Mouse (Mus musculus) liver, embryonic 15.5 days (tissue): Measurements from ENCODE around the gene Grrp1. TPM values are rescaled to one million over a fixed set of nuclear protein-coding genes. Genes with fewer than 3 reads are reported as not detected.

Experiments used
- ATAC-seq: fragments of 200-750 bp; cut with Nextera tagmentation; 2 replicates; pipeline ENCODE4 v1.8.0; 2017; ENCODE audit warnings: moderate number of reproducible peaks, mild to moderate bottlenecking, moderate library complexity; ENCODE audit not compliant: insufficient read depth
- H3K27ac ChIP-seq: fragments of 300-500 bp; sonication (generic); replicated peaks from 2 replicates; pipeline ENCODE4 v1.5.1; 2015; ENCODE audit warnings: mild to moderate bottlenecking, inconsistent platforms
- H3K27me3 ChIP-seq: fragments of 300-500 bp; sonication (generic); 2 replicates; pipeline ENCODE4 v1.6.1; 2015; ENCODE audit warnings: mild to moderate bottlenecking, inconsistent platforms
- H3K36me3 ChIP-seq: fragments of 300-500 bp; sonication (generic); replicated peaks from 2 replicates; pipeline ENCODE4 v1.6.1; 2015; ENCODE audit warnings: moderate library complexity, mild to moderate bottlenecking, inconsistent platforms
- H3K4me1 ChIP-seq: fragments of 300-500 bp; sonication (generic); replicated peaks from 2 replicates; pipeline ENCODE4 v1.6.1; 2015; ENCODE audit warnings: inconsistent platforms
- H3K4me2 ChIP-seq: fragments of 300-500 bp; sonication (generic); 2 replicates; pipeline ENCODE4 v1.6.1; 2015; ENCODE audit warnings: moderate library complexity, mild to moderate bottlenecking, inconsistent platforms
- H3K4me3 ChIP-seq: fragments of 300-500 bp; sonication (generic); replicated peaks from 2 replicates; pipeline ENCODE4 v1.5.1; 2015; ENCODE audit warnings: mild to moderate bottlenecking, inconsistent platforms
- H3K9ac ChIP-seq: fragments of 300-500 bp; sonication (generic); 2 replicates; pipeline ENCODE4 v1.6.1; 2015; ENCODE audit warnings: moderate library complexity, mild to moderate bottlenecking, inconsistent platforms
- H3K9me3 ChIP-seq: fragments of 300-500 bp; sonication (generic); replicated peaks from 2 replicates; pipeline ENCODE4 v1.6.1; 2016; ENCODE audit warnings: inconsistent platforms
- WGBS: fragments of 180-500 bp; shearing (Covaris S2); methylation state at CpG from one replicate; pipeline ENCODE4 v1.1.7; 2015; ENCODE audit warnings: mixed read lengths; ENCODE audit not compliant: insufficient replicate concordance; 5-methylcytosine and 5-hydroxymethylcytosine counted together
- polyA plus RNA-seq: library from polyadenylated mRNA; unstranded; fragments of >200 nt; fragmentation: Nextera tagmentation; extraction: Ambion mirVana; gene quantifications from 2 replicates; pipeline ENCODE4 v1.2.1, GENCODE M21; 2015

Gene Grrp1
- polyA plus RNA-seq, 1 experiment from 2014 or later: 0.46 TPM

DNA sequence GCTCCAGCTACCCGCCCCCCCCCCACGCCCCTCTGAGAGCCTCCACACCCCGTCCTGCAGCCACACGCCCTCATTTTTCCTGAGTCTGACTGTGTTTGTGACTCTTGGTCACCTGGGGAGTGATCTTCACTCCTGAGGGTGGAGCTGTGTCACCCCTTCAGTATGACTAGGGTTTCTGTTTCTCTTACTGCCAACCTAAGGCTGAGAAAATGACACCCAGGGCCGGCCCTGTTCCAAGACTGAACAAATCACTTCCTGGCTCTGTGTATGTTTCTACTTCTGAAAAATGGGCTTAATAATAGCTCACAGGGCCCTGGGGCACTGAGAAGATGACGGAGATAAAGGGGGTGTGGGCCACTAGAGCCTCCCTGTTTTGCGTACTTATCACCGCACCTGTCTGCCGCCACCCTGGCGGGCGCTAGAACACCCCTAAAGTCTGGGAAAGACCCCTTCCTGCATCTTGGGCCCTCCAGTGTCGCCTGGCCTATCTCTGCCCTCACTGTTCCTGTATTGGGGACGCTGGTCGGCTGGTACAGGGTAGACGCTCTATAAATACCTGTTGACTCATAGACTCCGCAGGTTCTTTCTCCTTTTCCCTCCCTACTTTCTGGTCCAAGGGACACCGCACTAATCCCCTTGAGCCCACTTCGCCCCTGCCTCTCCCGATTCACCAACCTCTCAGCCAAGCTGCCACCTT, 16.2 kb downstream of the Grrp1 start:
- Histone ChIP-seq H3K36me3 (no peaks in the 10 kb centered on the region), H3K9me3 (no peaks in the 10 kb centered on the region), H3K9ac (no peak overlapping the region), H3K27ac (no peak overlapping the region), H3K4me1 (peaks cover 13% of the 10 kb centered on the region), H3K4me2 (peak overlapping the region; percentile 46), H3K4me3 (no peak overlapping the region), H3K27me3 (peaks cover 57% of the 10 kb centered on the region)
- WGBS: 24% methylated on average over 19 of the region's 19 CpGs
- ATAC-seq: no peak

DNA sequence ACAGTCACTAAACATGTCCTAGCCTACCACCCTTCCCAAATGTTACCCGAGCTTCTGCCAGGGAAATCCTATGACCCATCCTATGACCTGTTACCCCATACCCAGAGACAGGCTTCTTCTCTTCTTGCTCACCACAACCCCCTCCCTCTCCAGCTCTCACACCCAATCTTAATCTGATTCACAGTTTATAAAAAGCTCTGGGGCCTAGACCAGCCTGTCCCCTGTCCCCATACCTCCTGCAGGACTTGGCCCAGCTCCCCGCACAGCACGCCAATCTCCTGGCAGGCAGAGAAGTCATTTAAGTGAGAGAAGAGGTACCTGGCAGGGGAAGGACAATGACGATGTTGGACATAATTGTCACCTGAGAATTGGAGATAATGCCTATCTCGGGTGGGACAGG, 19.0 kb downstream of the Grrp1 start:
- WGBS: 49% methylated on average over 5 of the region's 5 CpGs

DNA sequence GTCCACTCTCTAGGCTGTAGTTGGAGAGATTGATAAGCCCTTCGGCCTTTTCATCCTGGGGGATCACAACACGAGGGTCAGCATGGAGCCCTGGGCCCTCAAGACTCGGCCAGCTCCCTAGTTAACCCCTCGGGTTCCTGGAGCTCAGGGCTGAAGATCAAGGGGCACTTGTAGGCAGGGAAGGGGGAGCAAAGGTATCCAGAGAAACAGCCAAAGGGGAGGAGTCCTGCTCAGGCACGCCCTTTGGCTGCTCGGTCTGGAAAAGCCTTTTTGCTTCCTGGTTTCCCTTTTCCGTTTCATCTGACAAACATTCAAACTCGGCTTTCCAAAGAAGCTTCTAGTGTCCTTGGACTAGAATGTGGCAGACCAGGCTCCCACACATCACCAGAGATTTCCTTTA, 23.5 kb downstream of the Grrp1 start:
- Histone ChIP-seq H3K36me3 (no peaks in the 10 kb centered on the region), H3K27me3 (peaks cover 36% of the 10 kb centered on the region), H3K9me3 (no peaks in the 10 kb centered on the region), H3K27ac (no peak overlapping the region), H3K9ac (no peak overlapping the region), H3K4me3 (no peak overlapping the region), H3K4me2 (no peak overlapping the region), H3K4me1 (no peaks in the 10 kb centered on the region)
- 33% methylated on average over 8 of the region's 8 CpGs for WGBS
- no peak for ATAC-seq

More for the DNA sequence above, 19.0 kb downstream of the Grrp1 start:
- Histone ChIP-seq H3K9me3 (no peaks in the 10 kb centered on the region), H3K4me3 (no peak overlapping the region), H3K4me2 (no peak overlapping the region), H3K4me1 (peaks cover 13% of the 10 kb centered on the region), H3K36me3 (no peaks in the 10 kb centered on the region), H3K27me3 (peaks cover 65% of the 10 kb centered on the region), H3K9ac (no peak overlapping the region), H3K27ac (no peak overlapping the region)
- ATAC-seq: no peak

DNA sequence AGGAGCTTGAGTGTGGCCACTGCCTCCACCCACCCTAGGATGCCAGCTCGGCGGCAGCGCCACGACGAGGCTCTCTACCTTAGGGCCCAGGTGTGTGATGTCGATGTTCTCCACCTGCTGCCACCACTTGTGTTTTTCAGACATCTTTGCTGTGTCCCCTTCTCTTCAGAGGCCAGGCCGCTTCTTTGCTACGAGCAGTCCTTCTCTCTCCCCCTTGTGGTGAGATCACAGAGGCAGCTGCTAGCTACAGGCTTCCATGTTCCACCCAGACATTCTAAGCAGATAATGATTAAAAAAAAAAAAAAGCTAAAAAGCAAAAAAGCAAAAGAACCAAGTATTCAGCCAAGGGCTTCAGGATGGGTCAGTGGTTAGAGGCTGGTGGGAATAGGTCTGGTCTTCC, 26.7 kb downstream of the Grrp1 start, which contains the start of gene Catsper4:
Gene Catsper4, minus strand, starts transcription at position 190 of the 400 bp plus-strand sequence.
- Histone ChIP-seq H3K4me2 (no peak within 1 kb of the TSS), H3K9ac (no peak within 1 kb of the TSS), H3K27ac (no peak within 1 kb of the TSS), H3K36me3 (no peaks in the 10 kb centered on the region), H3K9me3 (no peaks in the 10 kb centered on the region), H3K27me3 (peaks cover 10% of the 10 kb centered on the region), H3K4me1 (peaks cover 5% of the 10 kb centered on the region), H3K4me3 (no peak within 1 kb of the TSS)
- 72% methylated on average over 8 of the region's 8 CpGs for WGBS
- no peak for ATAC-seq

DNA sequence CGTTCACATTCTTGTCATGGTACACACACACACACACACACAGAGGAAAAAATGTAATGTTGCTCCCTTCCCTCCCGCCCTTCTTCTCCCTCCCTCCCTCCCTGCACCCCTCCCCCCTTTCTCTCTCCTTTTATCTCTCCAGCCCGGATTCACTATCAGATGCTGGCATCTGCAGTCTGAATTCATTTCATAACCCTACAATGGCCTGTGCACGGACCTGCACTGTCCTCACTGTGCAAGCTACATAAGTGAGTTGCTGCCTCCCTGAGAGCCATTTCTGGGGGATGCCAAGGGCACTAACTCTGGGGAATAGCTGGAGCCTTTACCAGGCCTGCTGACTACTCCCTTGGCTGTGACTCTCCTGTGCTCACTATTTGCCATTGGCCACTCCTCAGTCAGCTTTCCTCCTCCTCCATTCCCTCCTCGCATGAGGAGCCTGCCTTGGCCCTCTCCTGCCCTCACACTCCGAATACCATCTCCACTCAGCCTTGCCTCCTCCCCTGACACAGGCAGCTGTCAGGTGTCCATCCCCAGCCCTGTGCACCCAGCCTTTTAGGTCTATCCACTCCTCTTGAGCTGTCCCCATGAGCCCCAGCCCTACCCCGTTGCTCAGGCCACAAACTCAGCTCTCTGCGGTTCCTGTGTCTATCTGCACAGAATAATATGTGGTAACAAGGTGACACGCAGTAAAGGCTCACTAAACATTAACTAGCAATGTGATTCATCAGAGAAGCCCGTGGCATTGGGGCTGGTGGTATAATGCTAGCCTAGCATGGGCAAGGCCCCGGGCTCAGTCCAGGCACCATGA, 30.9 kb downstream of the Grrp1 start:
- H3K4me3 ChIP-seq: no peak overlapping the region
- no peak overlapping the region for H3K9ac ChIP-seq
- no peaks in the 10 kb centered on the region for H3K9me3 ChIP-seq
- ATAC-seq: no peak
- peaks cover 5% of the 10 kb centered on the region for H3K4me1 ChIP-seq
- WGBS: 43% methylated on average over 11 of the region's 11 CpGs
- H3K4me2 ChIP-seq: no peak overlapping the region
- H3K27ac ChIP-seq: no peak overlapping the region
- no peaks in the 10 kb centered on the region for H3K36me3 ChIP-seq
- no peaks in the 10 kb centered on the region for H3K27me3 ChIP-seq

DNA sequence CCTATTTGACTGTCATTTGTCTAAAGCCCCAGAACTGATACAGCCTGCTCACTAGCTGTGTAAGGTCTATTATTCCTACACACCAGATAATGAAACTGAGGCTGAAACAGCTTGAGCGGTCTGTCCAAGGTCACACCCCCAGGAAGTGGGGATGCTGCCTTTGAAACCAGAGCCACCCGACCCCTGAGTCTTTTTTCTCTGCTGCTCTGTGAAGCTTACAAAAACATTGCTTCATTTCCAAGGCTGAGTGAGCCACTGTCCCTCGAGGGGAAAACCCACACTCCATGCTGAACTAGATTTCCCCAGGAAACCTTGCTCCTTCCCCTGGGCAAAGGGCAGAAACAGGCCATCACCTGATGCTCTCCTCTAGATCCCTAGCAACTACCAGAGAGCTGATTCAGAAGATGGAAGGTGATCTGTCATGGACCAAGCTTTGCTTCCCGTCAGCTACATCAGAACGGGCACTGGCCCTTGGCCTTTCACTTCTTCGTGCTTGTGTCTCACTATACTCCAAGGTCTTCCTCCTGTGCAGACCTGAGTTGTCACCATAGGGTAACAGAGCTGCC, 47.3 kb downstream of the Grrp1 start:
- no peak for ATAC-seq
- no peak overlapping the region for H3K27ac ChIP-seq
- 47% methylated on average over 6 of the region's 6 CpGs for WGBS

DNA sequence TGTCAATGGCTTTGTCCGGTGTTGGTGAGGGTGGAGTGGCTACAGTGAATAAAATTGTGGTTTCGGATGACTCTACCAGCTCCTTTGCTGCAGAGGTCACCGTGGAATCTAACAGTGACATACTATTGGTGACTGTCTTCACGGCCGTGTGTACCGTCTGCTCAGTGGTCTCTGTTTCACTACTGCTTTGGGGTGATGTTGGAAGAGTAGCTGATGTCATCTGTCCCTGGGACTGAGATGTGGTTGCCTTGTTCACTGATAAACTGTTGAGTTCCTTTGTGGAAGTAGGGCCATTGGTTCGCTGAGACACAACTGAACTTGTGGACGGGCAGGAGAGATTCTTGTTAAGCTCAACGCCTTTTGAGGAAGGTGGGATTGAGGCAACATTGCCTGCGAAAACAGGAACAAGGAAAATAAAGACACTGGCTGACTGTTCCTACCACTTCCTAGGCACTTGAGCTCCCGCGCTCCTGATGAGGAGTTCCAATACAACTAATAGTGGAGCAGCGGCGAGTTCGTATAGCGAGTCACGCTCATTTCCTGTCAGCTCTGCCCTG, 50.5 kb downstream of the Grrp1 start:
- ATAC-seq: no peak
- Histone ChIP-seq H3K4me2 (no peak overlapping the region), H3K4me3 (no peak overlapping the region), H3K9me3 (no peaks in the 10 kb centered on the region), H3K4me1 (no peaks in the 10 kb centered on the region; the same call in 1 of the 2 replicates), H3K27me3 (no peaks in the 10 kb centered on the region), H3K9ac (no peak overlapping the region), H3K36me3 (no peaks in the 10 kb centered on the region), H3K27ac (no peak overlapping the region)
- 53% methylated on average over 17 of the region's 17 CpGs for WGBS

More for the DNA sequence above, 47.3 kb downstream of the Grrp1 start:
- Histone ChIP-seq H3K27me3 (peaks cover 5% of the 10 kb centered on the region; the same call in 1 of the 2 replicates), H3K9ac (no peak overlapping the region), H3K4me1 (no peaks in the 10 kb centered on the region; the same call in 1 of the 2 replicates), H3K36me3 (no peaks in the 10 kb centered on the region), H3K9me3 (no peaks in the 10 kb centered on the region), H3K4me3 (no peak overlapping the region), H3K4me2 (no peak overlapping the region)

DNA sequence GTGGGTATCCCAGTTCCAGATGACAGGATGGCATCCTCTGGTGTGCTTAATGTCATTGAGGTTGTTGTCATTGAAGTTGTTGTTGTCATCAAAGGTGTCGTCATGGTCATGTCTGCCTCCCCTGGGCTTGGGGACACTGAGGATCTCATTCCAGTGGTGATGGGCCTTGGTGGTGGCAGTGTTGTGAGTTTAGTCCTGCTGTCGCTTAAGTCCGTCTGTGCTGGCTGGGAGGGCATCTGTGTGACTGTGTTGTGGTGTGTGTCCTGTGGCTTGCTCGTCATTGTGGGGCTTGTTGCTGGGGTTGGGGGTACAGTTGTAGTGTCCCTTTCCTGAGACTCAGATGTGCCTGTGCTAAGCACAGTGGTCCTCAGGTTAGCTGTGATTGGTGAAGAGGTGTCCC, 51.0 kb downstream of the Grrp1 start, which contains the start of gene Gm7534:
Gene Gm7534, minus strand, starts transcription at position 101 of the 400 bp plus-strand sequence.
- no peaks in the 10 kb centered on the region for H3K27me3 ChIP-seq
- 67% methylated on average over 4 of the region's 4 CpGs for WGBS

More for the DNA sequence above, 51.0 kb downstream of the Grrp1 start, which contains the start of gene Gm7534:
- no peaks in the 10 kb centered on the region for H3K9me3 ChIP-seq
- ATAC-seq: no peak
- H3K9ac ChIP-seq: no peak within 1 kb of the TSS
- H3K4me2 ChIP-seq: no peak within 1 kb of the TSS
- no peaks in the 10 kb centered on the region for H3K36me3 ChIP-seq
- no peak within 1 kb of the TSS for H3K27ac ChIP-seq
- H3K4me3 ChIP-seq: no peak within 1 kb of the TSS
- no peaks in the 10 kb centered on the region; the same call in 1 of the 2 replicates for H3K4me1 ChIP-seq

Other genes with a start within 250 kb of the Grrp1 start
- gene Lin28a, start 235.3 kb downstream of the Grrp1 start, polyA plus RNA-seq: 0.91 and 1.5 TPM in 2 replicates
- gene Zfp683, start 200.3 kb downstream of the Grrp1 start, polyA plus RNA-seq: not detected in 2 replicates
- gene Crybg2, start 193.3 kb downstream of the Grrp1 start, polyA plus RNA-seq: 0.59 TPM in 1 of 2 replicates, not detected in the other
- gene Cd52, start 159.0 kb downstream of the Grrp1 start, polyA plus RNA-seq: 47.4 and 51.5 TPM in 2 replicates
- 1.8 and 2.1 TPM in 2 replicates for gene Ubxn11, start 151.5 kb downstream of the Grrp1 start, polyA plus RNA-seq
- 151 and 166 TPM in 2 replicates for gene Sh3bgrl3, start 125.3 kb downstream of the Grrp1 start, polyA plus RNA-seq
- gene Cep85, start 67.0 kb downstream of the Grrp1 start, polyA plus RNA-seq: 37.0 and 37.6 TPM in 2 replicates
- gene Gm7534, start 51.1 kb downstream of the Grrp1 start, polyA plus RNA-seq: not detected in 2 replicates
- gene Catsper4, start 26.7 kb downstream of the Grrp1 start, polyA plus RNA-seq: not detected in 2 replicates
- gene Cnksr1, start 15.7 kb downstream of the Grrp1 start, polyA plus RNA-seq: 0.10 TPM in 2 replicates
- 0.16 TPM in 1 of 2 replicates, not detected in the other for gene E130218I03Rik, start 10.4 kb downstream of the Grrp1 start, polyA plus RNA-seq
- 5.4 and 5.8 TPM in 2 replicates for gene Zfp593, start 8.5 kb downstream of the Grrp1 start, polyA plus RNA-seq
- not detected in 2 replicates for gene Gm30191, start 7.2 kb downstream of the Grrp1 start, polyA plus RNA-seq
- 9.8 and 11.9 TPM in 2 replicates for gene Pdik1l, start 33.8 kb upstream of the Grrp1 start, polyA plus RNA-seq
- gene Trim63, start 61.0 kb upstream of the Grrp1 start, polyA plus RNA-seq: 0.24 and 0.31 TPM in 2 replicates
- gene Slc30a2, start 89.1 kb upstream of the Grrp1 start, polyA plus RNA-seq: 0.06 TPM in 1 of 2 replicates, not detected in the other
- 0.09 and 0.22 TPM in 2 replicates for gene Extl1, start 129.7 kb upstream of the Grrp1 start, polyA plus RNA-seq
- gene Pafah2, start 142.2 kb upstream of the Grrp1 start, polyA plus RNA-seq: 5.4 and 6.8 TPM in 2 replicates
- 398 and 432 TPM in 2 replicates for gene Stmn1, start 214.2 kb upstream of the Grrp1 start, polyA plus RNA-seq
- 7.8 and 8.4 TPM in 2 replicates for gene Paqr7, start 242.6 kb upstream of the Grrp1 start, polyA plus RNA-seq